Mouse (Mus musculus) kidney, adult 11 months (tissue): ENCODE measurements around the gene Cst7.
A peak's percentile ranks its signal among the peaks of the same experiment; 100 is the strongest.
"Not testable (repeated sequence)": the region's sequence is repeated elsewhere in the genome, so short reads cannot be mapped to it uniquely, and the experiment has no call there.

Source experiments
- DNase-seq: peaks from one replicate; pipeline ENCODE4 v3.0.0; 2022

Cst7 gene

DNA sequence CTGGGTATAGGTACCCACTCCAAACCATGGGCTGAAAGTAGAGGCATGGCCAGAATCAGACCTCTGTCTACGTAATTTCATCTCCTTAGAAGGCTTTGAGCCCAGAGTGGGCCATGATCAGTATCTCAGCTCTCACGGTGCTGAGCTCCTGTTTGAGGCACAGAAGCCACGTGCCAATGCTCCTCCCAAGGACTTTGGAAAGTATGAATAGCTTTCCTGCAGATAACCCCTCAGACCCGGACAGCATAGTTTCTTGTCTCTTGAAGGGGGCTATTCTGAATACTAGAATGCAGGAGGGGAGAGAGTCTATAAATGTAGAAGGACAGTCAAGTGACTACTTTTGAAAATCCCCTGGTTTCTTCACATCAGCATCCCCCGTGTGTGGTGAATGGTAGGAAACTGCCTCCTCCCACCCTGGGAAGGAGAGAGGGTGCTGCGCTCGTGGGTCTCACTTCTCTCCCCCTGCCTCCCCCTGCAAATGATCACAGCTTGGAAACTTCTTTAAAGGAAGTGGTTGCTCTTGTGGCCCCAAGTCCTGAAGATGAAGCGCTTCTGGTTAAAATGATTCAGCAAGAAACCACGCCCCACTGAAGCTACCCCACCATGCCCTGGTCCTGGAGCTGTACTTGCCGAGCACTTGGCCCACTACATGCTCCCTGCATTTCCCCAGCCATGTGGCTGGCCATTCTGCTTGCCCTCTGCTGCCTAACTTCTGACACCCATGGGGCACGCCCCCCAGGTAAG lies at the start of gene Cst7:
TSS of gene Cst7 (plus strand) at position 569 of the 744 bp plus-strand sequence.
- DNase-seq: no peak

- DNase-seq: no peak
Observed at GRCm38 (mm10) chr2:150525703-150526207, 44.5 kb upstream of the Cst7 start.

DNA sequence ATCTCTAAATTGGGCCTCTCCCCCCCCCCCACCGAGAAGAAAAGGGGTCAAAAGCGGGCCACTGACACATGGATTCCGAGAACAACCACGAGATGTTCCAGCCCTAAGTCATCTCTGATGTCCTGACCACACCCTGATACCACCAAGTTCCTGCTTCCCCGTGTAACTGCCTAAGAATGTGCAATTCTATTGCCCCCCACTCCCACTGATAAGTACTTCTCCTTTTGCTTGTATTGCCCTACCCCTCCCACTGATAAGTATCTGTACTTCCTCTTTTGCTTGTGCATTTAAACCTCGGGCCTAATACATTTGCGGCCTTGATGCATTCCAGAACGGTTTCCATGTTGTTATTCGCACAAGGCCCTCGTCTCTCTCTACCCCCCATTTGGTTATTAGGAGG lies 20.6 kb upstream of the Cst7 start:
- DNase-seq: not testable (repeated sequence)

DNA sequence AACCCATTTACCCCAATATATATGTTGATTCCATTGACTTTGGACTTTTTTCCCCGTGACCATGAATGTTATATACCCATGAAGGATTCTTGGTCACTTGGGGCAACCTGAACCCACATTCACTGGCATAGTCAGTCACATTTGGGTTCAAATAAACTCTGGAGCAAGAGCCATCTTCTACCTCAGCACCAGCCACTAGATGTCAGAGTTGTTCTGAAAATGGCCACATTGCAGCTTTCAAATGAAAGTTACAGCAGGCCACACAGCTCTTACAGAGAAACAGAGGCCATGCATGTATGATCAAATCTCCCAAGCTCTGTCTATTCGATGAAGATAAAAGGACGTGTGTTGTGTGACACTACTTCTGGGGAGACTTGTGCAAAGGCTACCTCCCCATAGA lies 11.6 kb upstream of the Cst7 start:
- DNase-seq: no peak

DNA sequence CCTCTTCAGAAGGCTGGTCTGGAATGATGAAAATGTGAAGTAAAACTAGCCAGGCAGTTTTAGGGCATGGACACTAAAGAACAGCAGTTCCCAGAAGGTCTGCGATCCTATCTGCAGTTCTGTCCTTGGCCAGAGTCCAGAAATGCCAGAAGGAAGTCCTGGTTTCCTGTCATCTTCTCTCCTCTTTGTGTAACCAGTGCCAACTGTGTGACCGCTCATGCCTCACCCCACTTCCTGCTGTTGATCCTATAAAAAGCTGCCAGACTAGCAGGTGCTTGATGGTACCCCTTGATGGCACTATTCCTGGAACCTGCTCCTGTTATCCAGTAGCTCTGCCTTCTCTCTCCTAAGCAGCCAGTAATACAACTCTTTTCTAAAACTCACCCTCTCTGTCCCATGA lies 3.2 kb upstream of the Cst7 start:
- no peak for DNase-seq

GRCm38 (mm10) chr2:150570761-150571160 lies 546 bp downstream of the Cst7 start:
- no peak for DNase-seq

GRCm38 (mm10) chr2:150572463-150572862 lies 2.2 kb downstream of the Cst7 start:
- no peak for DNase-seq

GRCm38 (mm10) chr2:150576256-150576655 lies 6.0 kb downstream of the Cst7 start:
- DNase-seq: no peak

DNA sequence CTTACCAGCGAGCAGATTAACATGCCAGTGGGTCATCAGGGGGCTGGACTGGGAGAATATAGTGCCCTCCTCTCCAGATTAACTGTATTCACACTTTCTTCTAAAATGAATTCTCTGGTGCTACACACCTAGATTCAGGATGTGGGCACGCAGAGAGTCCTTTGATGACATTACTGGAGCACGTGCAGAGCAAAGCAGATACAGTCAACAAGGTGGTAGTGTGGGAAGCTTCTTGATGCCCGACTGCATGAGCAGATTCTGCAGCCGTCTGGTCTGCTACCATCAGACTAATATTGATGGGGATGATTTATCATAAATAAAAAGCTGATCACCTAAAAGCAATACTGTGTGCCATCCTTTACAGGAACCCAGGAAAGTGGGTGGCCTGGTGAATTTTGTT lies 8.4 kb downstream of the Cst7 start:
- no peak for DNase-seq

- no peak for DNase-seq
Observed at GRCm38 (mm10) chr2:150579628-150580027, 9.4 kb downstream of the Cst7 start.

GRCm38 (mm10) chr2:150589076-150589475 lies 18.9 kb downstream of the Cst7 start:
- no peak for DNase-seq

DNA sequence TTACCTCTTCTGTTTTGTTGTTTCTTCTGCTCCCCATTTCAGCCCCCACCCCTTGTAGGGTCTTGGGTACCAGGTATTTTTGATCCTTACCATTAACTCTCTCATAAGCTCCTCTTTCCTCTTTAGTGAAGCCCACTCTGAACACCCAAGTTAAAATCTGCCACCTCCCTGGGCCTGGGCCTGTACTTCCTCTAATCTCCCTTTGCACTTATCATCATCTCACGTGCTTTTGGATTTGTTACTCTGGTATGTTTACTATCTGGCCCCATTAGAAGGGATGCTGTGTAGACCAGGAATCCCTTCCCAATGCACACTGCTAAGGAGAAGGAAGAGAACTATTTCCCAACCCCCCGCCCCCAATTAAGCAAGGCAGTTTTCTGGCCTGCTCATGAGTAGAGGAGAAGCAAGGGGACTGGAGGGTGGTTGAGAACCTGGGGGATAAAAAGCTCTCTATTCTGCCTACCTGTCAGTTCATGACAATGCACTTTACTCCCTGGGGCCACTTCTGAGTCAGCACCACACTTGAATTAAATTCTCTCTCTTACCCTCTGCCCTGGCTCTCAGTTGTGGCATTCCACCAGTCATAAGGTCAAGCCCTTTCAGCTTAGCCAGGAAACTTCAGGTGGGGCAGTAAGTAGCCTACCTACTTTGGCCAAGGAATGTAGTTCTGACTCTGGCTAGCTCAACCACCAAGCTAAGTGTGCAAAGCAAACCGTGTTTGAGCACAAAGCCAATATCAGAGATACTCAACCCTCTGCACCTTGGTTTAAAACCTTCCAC lies 25.4 kb downstream of the Cst7 start:
- peak; percentile 76 for DNase-seq

GRCm38 (mm10) chr2:150600263-150600662 lies 30.0 kb downstream of the Cst7 start:
- DNase-seq: peak; percentile 52

GRCm38 (mm10) chr2:150602166-150602565 lies 32.0 kb downstream of the Cst7 start:
- no peak for DNase-seq

- no peak for DNase-seq
Observed at GRCm38 (mm10) chr2:150604802-150605201, 34.6 kb downstream of the Cst7 start.

GRCm38 (mm10) chr2:150607086-150607485 lies 36.9 kb downstream of the Cst7 start:
- DNase-seq: no peak

DNA sequence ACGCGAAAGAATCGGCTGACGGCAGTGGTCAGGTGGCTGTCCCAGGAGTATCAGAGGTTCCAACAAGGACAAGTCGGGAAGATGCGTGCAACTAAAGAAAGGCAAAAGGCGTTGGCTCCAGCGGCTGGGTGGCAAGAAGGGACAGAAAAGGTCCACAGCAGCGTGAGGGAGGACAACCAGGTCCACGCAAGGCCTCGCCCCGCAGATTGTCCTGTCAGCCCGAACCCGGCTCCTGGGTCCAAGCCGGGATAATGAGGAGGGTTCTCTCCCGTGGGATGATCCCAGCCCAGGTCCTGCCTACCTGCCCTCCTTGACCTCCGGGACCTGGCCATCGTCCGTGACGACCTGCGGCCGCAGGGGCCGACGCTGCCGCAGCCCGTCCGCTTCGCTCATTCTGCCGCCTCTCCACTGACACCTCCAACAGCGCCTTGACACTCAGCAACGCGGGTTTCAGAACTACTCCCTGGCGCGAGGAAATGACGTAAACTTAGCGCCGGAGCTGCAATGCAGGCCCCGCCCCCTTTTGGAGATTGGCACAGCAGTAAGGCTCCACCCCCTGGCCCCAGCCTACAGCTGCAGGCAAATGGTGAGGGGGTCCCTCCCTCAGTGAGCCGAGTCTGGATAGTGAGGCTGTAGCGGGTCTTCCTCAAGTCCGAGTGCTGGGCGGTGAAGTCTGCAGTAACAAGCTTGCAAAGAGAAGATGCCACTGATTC lies 38.0 kb downstream of the Cst7 start, which contains the start of gene Apmap:
TSS of gene Apmap (minus strand) at position 481 of the 713 bp plus-strand sequence.
- peak; percentile 95 for DNase-seq

GRCm38 (mm10) chr2:150608872-150609560 lies 38.8 kb downstream of the Cst7 start:
- DNase-seq: peak; percentile 48

DNA sequence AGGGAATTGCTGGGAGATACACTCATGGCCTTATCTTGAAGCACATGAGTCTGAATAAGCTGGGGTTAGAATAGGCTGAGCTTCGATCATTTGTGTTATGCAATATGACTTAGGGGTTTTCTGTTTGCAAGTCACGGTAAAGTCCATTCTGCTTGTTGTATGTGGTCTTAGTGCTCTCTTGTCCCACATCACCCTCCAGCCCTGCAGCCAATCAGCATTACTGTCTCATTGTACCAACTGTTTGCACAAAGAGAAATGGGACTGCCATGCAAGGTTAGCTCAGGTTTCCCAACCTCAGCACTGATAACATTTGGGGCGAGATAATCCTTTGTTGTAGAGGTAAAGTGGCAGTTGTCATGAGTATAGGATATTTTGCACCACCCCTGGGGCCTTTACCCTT lies 39.9 kb downstream of the Cst7 start:
- DNase-seq: no peak

DNA sequence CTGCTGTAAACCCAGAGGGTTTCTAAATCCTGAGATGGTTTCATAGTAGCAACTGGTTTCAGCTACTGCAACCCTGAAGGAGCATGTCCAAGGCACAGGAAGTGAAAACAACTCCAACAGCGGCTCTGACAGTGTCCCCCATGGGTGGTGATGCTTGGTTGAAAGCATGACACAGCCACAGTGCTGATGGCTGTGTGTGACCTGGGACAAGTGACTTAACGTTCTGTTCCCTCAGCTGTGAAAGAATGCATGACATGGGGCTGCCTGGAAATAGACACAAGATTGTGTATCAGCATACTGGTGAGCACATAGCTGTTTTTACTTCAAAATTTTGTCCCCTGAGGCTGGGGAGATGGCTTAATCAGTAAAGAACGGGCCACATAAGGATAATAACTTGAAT lies 51.5 kb downstream of the Cst7 start:
- DNase-seq: no peak

DNA sequence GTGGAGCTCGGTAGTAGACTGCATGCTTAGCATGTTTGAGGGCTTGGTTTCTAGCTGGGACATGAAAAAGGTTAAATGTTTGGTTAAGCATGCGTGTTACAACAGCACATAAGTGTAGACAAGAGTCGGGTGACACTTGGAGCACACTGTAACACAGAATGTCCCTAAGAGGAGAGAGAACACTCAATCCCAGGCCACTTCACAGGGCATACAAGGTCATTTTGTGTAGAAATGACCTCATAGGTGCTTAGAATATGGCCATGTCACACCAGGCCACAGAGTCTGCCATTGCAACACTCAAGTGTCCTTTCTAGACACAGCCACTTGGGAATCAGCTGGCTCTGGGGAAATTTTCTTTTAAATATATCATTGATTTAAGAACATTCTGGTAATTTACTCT lies 53.7 kb downstream of the Cst7 start:
- no peak for DNase-seq

- DNase-seq: no peak
Observed at GRCm38 (mm10) chr2:150624926-150625325, 54.7 kb downstream of the Cst7 start.

DNA sequence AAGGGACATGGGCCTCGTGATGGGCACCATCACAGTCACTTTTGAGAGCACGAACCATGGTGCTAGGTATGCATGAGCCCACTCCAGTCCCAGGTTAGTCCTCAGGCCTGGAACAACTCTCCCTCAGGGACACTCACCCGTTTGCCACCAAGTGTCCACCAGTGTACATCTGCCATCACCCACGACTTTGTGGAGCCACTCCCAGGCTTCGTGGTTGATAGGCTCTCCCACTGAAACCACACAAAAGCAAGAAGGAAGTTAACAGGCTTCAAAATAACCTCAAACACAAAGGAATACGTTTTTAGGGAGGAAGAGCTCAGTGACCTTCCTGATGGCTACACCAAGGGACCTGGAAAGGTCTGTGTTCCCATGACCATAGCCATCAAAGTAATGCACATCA lies 56.9 kb downstream of the Cst7 start:
- DNase-seq: no peak
